Mouse (Mus musculus) cortical plate, adult 2 months (tissue): ENCODE measurements around the gene Chrna4. TPM values are rescaled to one million over a fixed set of nuclear protein-coding genes. Genes with fewer than 3 reads are reported as not detected.
A peak's percentile ranks its signal among the peaks of the same experiment; 100 is the strongest.

ENCODE experiments used
- H3K27ac ChIP-seq: fragments of 200-500 bp; 2 replicates; pipeline ENCODE4 v1.5.1; 2012; ENCODE audit warnings: low read length, control low read depth, inconsistent platforms; ENCODE audit not compliant: insufficient read depth
- H3K4me1 ChIP-seq: fragments of 200-500 bp; 2 replicates; pipeline ENCODE4 v1.6.1; 2011; ENCODE audit warnings: low read length; ENCODE audit not compliant: control insufficient read depth, insufficient read depth
- H3K4me3 ChIP-seq: fragments of 200-500 bp; 2 replicates; pipeline ENCODE4 v1.5.1; 2011; ENCODE audit warnings: mild to moderate bottlenecking, low read length, control low read depth; ENCODE audit not compliant: insufficient read depth
- CTCF ChIP-seq: fragments of 200-500 bp; IDR thresholded peaks from 2 replicates; pipeline ENCODE4 v1.5.1; 2011; ENCODE audit warnings: mild to moderate bottlenecking, control low read depth, low read length; ENCODE audit not compliant: insufficient read depth; ENCODE audit errors: extremely low read depth
- POLR2A ChIP-seq: fragments of 200-500 bp; IDR thresholded peaks from 2 replicates; pipeline ENCODE4 v1.6.1; 2011; ENCODE audit warnings: mild to moderate bottlenecking, low read length, control low read depth; ENCODE audit not compliant: insufficient read depth; ENCODE audit errors: extremely low read depth
- polyA plus RNA-seq: library from polyadenylated mRNA; depleted of rRNA; stranded (reverse); fragments of >200 nt; gene quantifications from 2 replicates; pipeline ENCODE4 v1.2.3, GENCODE M21; 2012; rRNA removed

The Chrna4 gene
- 17.6 and 17.7 TPM in 2 replicates for polyA plus RNA-seq

- Histone ChIP-seq H3K27ac (no peak within 1 kb of the TSS), H3K4me1 (no peaks in the 10 kb centered on the region), H3K4me3 (no peak within 1 kb of the TSS)
- TF ChIP-seq CTCF (no peak), POLR2A (no peak)
Observed at GRCm38 (mm10) chr2:181043437-181043836, at the start of gene Chrna4. TSS of gene Chrna4 (minus strand) at chr2:181043546.

- Histone ChIP-seq H3K27ac (no peak overlapping the region), H3K4me3 (no peak overlapping the region), H3K4me1 (peaks cover 7% of the 10 kb centered on the region)
- TF ChIP-seq POLR2A: no peak
- TF ChIP-seq CTCF: no peak
Observed at GRCm38 (mm10) chr2:181090123-181090522, 46.8 kb upstream of the Chrna4 start.

- Histone ChIP-seq H3K4me1 (peaks cover 6% of the 10 kb centered on the region; the same call in 1 of the 2 replicates), H3K27ac (no peak overlapping the region), H3K4me3 (no peak overlapping the region)
- TF ChIP-seq CTCF (no peak), POLR2A (no peak)
Observed at GRCm38 (mm10) chr2:181084997-181085396, 41.7 kb upstream of the Chrna4 start.

GRCm38 (mm10) chr2:181083945-181084344 lies 40.6 kb upstream of the Chrna4 start:
- Histone ChIP-seq H3K4me1 (peaks cover 6% of the 10 kb centered on the region; the same call in 1 of the 2 replicates), H3K4me3 (no peak overlapping the region), H3K27ac (no peak overlapping the region)
- TF ChIP-seq CTCF (no peak), POLR2A (no peak)

- TF ChIP-seq POLR2A: no peak
- TF ChIP-seq CTCF: no peak
- H3K4me3 ChIP-seq: no peak overlapping the region
- H3K27ac ChIP-seq: no peak overlapping the region
- H3K4me1 ChIP-seq: peaks cover 3% of the 10 kb centered on the region; the same call in 1 of the 2 replicates
Observed at GRCm38 (mm10) chr2:181080886-181081285, 37.5 kb upstream of the Chrna4 start.

GRCm38 (mm10) chr2:181079518-181079917 lies 36.2 kb upstream of the Chrna4 start:
- no peak overlapping the region for H3K27ac ChIP-seq
- peaks cover 3% of the 10 kb centered on the region; the same call in 1 of the 2 replicates for H3K4me1 ChIP-seq

GRCm38 (mm10) chr2:181078908-181079307 lies 35.6 kb upstream of the Chrna4 start:
- TF ChIP-seq POLR2A: no peak
- no peak for TF ChIP-seq CTCF
- no peak overlapping the region for H3K27ac ChIP-seq
- H3K4me3 ChIP-seq: no peak overlapping the region
- peaks cover 3% of the 10 kb centered on the region; the same call in 1 of the 2 replicates for H3K4me1 ChIP-seq

More at GRCm38 (mm10) chr2:181079518-181079917, 36.2 kb upstream of the Chrna4 start:
- TF ChIP-seq POLR2A (no peak), CTCF (no peak)
- no peak overlapping the region for H3K4me3 ChIP-seq

- H3K4me3 ChIP-seq: no peak overlapping the region
- TF ChIP-seq POLR2A (no peak), CTCF (no peak)
Observed at GRCm38 (mm10) chr2:181075501-181075900, 32.2 kb upstream of the Chrna4 start.

GRCm38 (mm10) chr2:181072403-181072714 lies 29.0 kb upstream of the Chrna4 start:
- no peak overlapping the region for H3K27ac ChIP-seq
- no peak overlapping the region for H3K4me3 ChIP-seq
- TF ChIP-seq CTCF (no peak), POLR2A (no peak)
- H3K4me1 ChIP-seq: peaks cover 9% of the 10 kb centered on the region

More at GRCm38 (mm10) chr2:181075501-181075900, 32.2 kb upstream of the Chrna4 start:
- no peak overlapping the region for H3K27ac ChIP-seq
- H3K4me1 ChIP-seq: peaks cover 6% of the 10 kb centered on the region

GRCm38 (mm10) chr2:181071706-181072402 lies 28.5 kb upstream of the Chrna4 start:
- TF ChIP-seq CTCF (peak; percentile 95), POLR2A (no peak)
- H3K27ac ChIP-seq: no peak overlapping the region
- H3K4me3 ChIP-seq: no peak overlapping the region
- peaks cover 9% of the 10 kb centered on the region for H3K4me1 ChIP-seq
